Mouse (Mus musculus) C2C12 (cell line): ENCODE results near the gene Spp2.

Source experiments
- CTCF ChIP-seq: IDR thresholded peaks from one replicate; pipeline ENCODE4 v1.5.1; 2011; ENCODE audit not compliant: control insufficient read depth, insufficient read depth, insufficient read length
- MYOD1 ChIP-seq: IDR thresholded peaks from one replicate; pipeline ENCODE4 v1.6.1; 2011; ENCODE audit warnings: low read depth; ENCODE audit not compliant: control insufficient read depth, insufficient read length
- USF1 ChIP-seq: IDR thresholded peaks from one replicate; pipeline ENCODE4 v1.6.1; 2011; ENCODE audit warnings: low read depth, mild to moderate bottlenecking, control low read depth, moderate library complexity

- TF ChIP-seq CTCF (no peak), USF1 (no peak), MYOD1 (no peak)
These were observed 21.4 kb downstream of the Spp2 start for GRCm38 (mm10) chr1:88427987-88428741.
